Mouse (Mus musculus) urinary bladder, adult 18-20 months (tissue): ENCODE results near the gene Plpp2.

Source experiments
- DNase-seq, 2 experiments: peaks; one replicate each; pipeline ENCODE4 v3.0.0; 2022; ENCODE audit warnings: low spot score in 2 of 2, mixed read lengths in 2 of 2

Plpp2 gene

DNA sequence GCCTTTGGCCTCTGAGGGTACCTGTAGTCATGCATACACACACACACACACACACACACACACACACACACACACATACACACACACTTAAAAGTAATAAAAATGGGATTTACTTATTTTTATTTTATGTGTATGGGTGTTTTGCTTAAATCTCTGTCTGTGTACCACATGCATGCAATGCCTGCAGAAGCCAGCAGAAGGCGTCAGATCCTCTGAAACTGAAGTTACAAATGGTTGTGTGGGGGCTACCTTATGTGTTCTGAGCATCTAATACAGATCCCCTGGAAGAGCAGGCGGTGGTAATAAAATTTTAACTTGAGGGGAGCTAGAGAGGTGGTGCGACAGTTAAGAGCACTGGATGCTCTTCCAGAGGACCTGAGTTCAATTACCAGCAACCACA lies 5.5 kb downstream of the Plpp2 start:
- DNase-seq, result no peak

DNA sequence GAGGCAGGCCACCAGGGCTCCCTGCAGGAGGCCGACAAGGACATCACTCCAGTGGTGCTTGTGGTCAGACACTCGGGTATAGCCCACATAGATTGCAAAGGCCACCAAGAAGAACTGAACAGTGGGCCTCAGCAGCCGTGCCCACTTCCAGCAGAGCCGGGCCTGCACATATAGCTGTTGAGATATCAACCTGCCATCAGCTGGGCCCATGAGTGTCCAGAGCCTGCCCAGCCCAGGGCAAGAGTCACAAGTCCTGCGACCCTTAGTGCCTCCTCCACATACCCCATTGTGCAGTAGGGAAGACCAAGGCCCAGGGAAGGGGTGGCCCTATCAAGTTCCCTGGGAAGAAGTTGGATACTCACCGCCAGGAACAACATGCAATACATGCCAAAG lies 6.1 kb downstream of the Plpp2 start:
- no peak for DNase-seq

DNA sequence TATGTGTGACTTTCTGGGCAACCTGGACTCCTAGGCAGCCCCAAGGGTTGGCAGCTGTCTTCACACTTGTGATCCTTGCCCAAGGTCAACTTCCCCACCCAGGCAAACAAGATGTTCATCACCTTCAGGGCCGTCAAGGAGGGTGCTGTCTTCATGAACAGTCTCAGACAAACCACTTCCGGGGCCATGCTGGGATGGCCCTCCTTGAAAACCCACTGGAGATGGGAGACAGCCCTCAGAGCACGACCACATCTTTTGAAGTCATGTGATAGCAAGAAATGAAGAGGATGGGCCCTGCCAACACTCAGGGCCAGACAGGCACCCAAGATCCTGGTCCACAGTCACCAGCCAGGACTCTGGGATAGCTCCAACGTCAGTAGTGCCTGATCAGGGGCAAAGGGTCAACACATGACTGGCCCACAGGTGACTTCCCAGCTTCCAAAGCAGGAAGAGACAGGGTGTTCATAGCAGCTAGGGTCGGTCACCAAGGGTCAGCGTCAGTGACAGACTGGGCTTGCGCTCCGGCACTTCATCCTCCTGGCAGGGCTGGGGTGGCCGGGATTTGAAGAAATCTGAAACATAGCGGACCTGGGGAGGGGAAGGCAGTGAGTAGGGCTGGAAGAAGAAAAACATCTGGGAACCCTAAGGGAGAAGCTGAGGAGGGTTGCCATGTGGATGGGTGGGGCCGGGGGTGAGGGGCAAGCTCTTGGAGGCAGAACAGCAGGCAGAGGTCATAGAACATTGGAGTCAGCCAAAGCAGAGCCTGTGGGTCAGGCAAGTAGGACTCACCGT lies 6.7 kb downstream of the Plpp2 start:
- DNase-seq, result no peak

DNA sequence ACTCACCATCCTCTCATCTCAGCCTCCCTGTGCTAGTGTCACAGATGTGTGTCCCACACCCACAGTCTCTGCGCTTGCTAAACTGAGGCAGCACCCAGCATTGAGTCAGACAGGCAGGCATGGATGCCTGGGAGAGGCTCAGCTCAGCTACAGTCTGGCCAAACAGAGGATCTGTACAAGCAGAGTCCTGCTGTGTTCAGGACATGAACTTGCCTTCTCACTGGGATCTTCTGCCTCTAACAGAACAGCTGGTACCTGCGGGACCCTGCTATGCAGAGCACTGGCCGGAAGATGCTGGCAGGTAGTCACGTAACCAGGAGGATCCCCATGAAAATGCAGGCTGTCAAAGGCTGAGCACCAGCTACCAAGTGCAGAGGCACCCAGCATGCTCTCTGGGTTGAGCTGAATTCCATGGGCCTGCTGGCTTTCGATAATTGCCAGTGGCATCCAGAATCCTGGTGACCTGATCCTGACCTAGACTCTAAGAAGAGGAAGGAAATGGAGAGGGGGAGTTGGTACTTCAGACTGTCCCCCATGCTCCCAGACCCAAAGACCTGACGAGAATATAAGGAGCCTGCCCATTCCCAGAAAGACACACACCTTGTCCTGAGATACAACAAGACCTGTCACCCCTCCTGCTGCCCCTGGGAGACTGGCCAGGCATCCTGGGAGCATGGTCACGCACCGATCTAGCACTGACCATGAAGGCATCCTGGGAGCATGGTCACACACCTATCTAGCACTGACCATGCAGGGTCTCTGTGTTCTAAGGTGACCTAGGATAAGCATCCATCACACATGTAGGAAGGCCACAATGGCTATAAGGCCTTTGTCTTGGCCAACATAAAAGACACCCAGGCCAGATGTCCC lies 7.9 kb downstream of the Plpp2 start:
- no peak for DNase-seq

DNA sequence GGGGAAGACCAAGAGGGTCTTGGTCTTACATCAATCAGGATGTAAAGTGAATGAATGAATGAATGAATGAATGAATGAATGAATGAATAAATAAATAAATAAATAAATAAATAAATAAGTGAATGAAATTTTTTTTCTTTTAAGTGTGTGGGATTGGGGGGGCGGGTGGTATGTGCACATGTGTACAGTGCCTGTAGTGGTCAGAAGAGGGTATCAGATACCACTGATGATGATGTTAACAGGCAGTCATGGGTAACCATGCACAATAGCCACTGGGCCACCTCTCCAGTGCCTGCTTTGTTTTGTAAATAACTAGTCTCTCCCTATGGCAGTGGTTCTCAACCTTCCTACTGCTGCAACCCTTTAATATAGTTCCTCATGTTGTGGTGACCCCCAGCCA lies 9.2 kb downstream of the Plpp2 start:
- DNase-seq, result no peak

DNA sequence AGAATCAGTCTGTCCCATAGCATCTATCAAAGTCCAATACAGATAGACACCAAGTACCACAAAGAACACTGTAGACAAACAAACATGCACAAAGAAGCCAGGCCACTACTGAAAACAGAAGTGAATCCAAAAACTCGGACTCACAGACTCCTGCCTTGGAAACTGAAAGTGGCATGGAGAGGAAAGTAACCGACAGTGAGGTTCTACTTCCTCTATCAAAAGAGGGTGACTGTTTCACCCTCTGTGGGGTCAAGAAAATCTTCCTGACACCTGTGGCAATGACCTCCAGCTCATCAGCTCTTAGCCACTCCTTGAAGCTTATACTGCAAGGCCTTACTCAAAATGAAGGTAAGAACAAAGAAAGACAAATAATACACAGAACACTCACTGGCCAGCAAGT lies 26.9 kb downstream of the Plpp2 start:
- DNase-seq, result no peak

DNA sequence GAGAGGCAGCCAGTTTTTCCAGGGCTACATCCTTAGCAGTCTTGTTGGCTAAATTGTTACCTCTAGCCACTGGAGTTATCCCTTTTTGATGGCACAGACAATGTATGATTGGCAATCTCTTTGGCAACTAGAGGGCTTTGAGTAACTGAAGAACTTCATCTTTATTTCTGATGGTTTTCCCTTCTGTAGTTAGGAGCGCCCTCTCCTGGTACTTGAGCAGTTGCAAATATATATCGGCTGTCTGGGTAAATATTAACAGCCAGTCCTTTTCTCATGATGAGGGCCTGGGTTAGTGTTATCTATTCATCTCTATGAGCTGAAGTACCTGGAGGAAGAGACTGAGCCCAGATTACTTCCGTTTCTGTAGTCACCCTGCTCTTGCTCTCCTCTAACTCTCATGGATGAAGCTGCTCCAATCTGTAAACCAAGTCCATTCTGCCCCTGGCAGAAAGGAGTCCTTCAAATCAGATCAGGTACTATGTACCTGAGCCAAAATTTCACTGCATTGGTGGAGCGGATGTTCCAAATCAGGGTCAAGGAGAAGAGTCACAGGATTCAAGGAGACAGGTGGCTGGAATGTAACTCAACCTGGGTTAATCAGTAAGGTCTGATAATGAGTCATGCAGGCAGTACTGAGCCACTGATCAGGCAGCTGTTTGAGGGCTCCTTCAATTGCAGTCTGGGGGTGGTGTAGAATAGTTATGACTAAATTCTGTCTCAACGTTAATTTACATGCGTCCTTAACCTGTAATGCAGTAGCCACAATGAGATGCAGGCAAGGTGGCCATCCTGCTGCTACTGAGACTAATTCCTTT lies 30.6 kb downstream of the Plpp2 start:
- no peak for DNase-seq

DNA sequence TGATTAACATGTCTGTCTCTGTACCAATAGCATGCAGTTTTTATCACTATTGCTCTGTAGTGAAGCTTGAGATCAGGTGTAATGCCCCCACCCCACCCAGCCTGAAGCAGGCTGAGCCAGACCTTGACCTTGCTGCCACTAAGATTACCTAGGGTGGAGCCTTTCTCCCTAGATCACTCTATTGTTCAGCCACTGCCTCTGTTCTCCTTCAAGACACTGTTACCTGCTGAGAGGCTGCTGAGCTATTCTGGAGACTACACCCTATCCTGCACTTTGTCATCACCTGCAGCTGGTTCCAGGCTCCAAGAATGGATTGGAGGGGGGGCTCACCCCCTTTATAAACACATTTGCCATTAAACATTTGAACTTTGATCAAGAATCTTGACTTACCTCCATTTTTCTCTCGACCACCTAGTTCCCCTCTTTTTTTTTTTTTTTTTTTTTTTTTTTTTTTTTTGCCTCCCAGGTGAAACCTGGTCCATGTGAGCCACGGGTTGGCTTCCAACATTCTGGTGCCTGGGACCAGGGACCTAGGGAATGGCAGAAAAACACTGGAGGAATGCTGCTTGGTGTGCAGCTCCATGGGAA lies 36.8 kb downstream of the Plpp2 start:
- no peak for DNase-seq

DNA sequence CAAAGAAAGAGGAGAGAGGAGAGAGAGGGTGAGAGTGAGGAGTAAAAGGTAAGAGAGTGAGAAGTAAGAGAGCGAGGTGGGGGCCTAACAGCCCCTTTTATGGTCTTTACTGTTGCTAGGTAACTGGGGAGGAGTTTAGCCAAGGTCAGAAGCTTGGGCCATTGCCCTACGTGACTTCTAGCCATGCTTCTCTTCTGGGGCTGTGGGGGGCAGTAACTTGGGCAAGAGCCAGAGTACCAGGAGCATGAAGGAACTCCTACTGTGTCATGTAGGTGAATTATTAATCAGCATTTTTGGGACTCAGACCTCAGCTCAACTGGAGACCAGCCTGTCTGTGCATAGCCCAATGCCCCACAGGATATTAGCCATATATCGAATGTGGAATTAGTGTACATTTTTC lies 37.7 kb downstream of the Plpp2 start:
- no peak for DNase-seq
